Mouse (Mus musculus) mesoderm, embryonic 11.5 days (tissue): ENCODE data around the gene Gm5767.

Experiments used
- DNase-seq: peaks from one replicate; pipeline ENCODE4 v3.0.0-alpha.2; 2012; ENCODE audit warnings: low read depth, low spot score

Gene Gm5767

DNA sequence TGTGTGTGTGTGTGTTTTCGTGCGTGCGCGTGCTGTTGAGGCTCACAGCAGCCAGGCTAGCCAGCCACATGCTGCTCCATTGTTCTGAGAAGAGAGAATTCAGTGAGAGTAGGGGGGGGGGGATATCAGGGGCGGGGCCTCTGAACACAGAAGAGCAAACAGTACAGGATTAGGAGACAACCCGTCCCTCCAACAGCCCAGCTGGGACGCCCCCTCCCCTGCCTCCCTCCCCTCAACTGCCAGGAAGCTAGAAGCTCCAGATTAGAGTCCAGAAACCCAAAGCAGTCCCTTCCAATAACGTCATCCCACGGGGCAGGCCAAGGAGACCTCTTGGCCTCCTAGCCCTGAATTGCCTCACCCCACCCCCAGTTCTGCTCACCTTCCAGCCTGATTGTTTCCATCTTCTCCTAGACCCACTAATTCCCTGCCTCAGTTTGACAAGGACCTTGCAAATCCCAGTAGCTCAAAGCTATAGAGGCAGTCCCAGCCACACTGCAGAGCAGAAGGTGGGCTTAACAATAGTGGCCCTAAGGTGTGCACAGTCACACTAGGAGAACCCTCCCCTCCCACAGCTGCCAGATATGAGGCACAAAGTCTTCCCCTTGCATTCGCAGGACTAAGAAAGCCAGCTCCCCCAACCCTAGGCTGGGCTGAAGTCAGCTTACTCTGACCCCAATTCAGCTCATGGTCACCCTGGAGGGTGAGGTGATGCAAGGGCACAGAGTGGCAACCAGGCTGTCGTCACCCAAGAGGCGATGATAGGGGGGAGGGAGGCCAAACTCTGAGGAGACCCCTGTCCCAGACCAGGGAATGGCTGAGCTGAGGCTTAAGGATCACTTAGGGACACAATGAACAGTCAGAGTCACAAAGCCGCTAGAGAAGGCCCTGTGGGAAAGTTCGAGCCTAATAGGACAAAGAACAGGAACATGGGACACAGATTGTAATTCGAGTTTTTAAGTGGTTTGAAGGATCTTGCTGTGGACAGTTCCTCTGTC, 10.2 kb upstream of the Gm5767 start:
- DNase-seq, result peak; percentile 60

DNA sequence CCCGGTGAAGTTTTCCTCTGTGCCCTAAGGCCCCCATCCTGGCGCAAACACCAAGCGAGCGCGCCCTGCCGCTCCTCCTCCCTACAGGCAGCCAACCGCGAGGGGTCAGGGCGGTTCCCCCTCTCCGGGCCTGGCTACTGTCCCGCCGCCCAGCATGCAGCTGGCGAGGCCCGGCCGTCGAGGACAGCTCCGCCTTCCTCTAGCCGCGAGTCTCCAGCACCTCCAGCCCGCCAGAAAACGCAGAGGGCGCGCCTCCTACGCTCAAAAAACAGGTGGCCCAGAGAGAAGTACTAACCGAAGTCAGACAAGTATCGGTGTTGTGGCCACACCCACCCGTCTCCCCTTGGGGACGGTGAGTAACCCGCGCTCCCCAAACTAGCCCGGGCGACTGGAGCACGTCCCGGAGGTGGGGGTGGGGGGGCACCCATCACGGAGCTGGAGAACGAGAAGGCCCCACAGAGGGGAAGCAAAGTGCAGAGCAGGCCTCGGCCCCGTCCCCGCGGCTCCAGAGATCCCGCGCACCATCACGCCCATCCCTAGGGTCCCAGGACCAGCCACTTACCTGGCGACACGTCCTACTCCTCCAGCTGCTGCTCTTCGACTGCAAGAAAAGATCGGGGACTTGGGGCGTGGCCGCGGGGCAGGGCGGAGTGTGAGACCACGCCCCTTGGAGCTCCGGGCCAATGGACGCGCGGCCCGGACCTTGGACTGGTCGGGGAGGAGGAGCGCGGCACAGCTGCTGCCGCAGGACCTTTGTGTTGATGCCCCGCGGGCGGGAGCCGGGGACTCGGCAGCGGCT, 8.8 kb upstream of the Gm5767 start, which contains the start of gene Carhsp1:
TSS of gene Carhsp1 (minus strand) at position 605 of the 799 bp plus-strand sequence.
- peak; percentile 97 for DNase-seq

DNA sequence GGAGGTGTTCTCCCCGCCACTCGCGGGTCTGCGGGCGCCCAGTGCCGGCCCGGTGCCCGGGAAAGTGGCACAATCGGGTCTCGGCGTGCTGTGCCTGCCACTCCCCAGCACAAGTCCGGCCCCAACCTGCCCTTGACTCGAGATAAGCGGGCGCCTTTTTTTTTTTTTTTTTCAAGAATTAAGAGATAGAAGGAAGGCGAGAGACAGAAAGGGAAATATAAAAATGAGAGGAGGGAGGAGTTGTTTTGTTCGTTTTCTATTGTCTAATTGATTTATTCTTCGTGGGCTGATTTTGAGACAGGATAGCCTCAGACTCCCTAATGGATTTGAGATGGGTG, 8.3 kb upstream of the Gm5767 start:
- no peak for DNase-seq

DNA sequence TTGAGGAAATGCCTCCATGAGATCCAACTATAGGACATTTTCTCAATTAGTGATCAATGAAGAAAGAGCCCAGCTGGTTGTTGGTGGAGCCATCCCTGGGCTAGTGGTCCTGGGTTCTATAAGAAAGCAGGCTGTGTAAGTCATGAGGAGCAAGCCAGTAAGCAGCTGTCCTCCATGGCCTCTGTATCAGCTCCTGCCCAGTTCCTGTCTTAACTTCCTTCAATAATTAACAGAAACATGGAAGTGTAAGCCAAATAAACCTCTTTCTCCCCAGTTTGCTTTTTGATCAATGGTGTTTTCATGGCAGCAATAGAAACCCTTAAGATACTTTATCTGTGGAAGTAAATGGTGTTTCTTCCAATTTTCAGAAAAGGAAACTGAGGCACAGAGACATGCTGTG, 7.8 kb upstream of the Gm5767 start:
- DNase-seq, result no peak

DNA sequence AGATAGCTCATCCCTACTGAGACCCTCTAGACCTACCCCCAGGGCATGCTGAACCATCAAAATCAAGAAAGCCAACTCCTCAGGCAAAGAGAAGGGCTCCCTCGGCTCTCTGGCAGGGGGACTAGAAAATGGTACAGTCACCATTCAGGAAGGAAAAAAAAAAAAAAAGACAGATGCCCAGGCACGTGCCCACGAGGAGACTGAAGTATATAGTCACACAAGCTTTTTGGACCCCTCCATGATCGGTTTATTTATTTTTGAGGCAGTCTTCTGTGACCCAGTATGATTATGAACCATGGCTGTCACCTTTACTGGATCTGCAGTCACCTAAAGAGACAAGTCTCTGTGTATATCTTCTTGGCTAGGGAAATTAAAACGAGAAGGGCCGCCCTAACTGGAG, 7.2 kb upstream of the Gm5767 start:
- DNase-seq, result no peak

DNA sequence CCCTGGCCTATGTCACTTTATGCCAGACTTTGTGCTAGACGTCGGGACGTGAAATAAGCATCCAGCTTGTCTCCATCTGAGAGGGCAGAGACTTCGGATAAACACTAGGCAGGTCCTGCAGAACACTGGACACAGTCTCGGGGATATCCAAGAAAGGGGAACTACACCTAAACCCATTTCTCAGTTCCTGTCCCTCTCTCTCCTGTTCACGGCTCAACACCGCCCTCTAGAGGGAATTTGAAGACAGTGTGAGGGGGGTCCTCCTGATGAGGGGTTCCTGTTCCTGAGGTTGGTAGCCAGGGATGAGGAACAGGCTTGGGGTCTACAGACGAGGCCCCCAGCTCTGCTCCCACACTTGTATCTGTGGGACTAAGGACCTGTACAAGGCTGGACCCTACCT, 6.4 kb upstream of the Gm5767 start:
- DNase-seq, result peak; percentile 86

DNA sequence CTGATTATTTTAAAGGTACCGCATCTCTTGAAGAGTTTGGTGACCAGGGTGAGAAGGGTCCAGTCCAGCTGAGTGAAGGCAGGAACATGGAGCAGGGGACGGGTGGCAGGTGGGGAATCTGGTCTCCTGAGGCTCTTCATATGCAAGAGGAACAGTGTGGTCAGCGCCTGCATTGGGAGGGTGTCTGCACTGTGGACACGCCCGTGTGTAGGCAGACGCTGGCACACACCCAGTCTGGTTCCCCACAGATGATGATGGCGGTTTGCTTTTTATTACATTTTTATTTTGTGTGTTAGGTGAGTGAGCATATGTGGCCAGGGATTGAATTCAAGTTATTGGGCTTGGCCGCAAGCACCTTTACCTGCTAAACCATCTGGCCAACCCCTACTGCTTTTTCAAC, 5.0 kb upstream of the Gm5767 start:
- DNase-seq, result no peak

DNA sequence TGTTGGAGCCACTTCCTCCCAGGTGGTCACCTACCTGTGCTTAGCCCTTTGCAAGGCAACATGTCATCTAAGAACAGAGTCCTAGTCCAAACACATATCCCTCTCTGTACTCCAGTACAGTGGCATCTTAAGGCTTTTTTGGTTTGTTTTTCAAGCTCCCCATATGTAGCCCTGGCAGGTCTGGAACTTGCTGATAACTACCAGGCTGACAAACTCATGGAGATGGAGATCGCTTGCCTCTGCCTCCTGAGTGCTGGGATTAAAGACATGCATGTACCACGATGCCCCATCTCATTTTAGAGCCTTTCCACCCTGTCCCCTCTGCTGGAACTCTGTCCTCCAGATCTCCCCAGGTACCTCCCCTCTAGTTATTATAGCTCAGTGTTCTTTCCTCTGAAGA, 4.3 kb upstream of the Gm5767 start:
- DNase-seq, result no peak

DNA sequence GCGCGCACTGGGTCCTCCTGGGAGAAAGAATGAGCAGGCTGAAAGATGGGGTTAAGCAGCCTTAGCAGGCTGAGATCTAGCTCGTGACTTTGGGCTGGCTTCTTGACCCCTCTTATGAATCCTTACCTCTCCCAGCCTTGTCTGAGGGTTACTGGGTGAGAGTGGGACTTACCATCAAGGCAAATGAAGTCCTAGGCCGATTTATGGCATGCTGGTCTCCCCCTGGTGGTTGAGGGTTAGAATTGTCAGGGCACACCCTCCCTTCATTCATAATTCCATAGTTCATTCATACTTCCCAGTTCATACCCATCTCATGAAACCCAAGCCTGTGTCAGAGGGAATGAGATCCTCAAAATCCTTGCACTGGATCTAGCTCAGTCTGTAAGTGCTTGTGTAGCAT, 3.8 kb upstream of the Gm5767 start:
- peak; percentile 66 for DNase-seq

DNA sequence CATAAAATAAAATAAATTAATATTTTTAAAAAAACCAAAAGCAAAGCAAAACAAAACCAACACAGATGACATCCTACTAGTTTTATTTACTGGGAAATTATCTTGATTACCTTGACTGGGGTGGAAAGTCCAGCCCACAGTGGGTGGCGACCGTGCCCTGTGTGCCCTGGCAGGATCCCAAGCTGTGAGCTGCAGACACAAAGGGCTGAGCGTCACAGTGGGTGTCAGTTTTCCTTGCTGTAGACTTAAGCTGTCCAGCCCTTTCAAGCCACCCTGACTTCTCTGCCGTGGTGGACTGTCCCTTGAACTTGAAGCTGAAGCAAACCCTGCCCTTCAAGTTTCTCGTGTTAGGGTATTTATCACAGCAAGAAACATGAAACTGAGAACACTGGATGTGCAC, 2.5 kb upstream of the Gm5767 start:
- DNase-seq, result no peak

DNA sequence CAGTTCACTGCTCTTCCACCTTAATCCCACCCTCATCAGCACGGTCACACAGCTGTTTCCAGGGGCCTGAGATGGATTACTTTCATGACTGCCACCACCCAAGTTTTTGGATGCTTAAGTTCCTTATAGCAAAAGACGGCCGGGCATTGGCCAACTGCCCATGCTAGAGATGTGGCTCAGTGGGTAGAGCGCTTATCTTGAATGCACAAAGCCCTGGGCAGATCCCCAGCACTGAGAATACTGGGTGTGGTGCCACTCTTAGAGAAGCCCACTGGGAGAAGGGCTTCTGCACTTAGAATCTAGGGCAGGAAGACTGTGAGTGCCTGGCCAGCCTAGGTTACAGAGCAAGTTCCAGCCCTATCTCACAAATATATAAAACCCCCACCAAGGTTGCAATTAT, 1.9 kb upstream of the Gm5767 start:
- DNase-seq, result no peak

DNA sequence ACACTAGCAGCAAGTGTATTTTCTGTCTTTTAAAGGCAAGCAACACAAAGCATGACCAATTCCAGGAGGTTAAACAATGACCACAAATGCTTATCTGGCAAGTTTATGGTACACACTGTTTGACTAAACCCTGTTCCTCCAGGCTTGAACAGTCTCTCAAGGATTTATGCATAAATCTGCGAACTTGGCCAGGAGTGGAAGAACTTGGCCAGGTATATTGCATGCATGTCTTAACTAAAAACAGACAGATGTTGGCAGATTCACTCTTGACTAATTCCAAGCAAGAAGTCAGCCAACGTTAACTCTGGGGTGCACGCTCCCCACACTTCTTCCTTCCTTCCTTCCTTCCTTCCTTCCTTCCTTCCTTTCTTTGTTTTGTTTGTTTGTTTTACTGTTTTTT, 790 bp upstream of the Gm5767 start:
- no peak for DNase-seq

DNA sequence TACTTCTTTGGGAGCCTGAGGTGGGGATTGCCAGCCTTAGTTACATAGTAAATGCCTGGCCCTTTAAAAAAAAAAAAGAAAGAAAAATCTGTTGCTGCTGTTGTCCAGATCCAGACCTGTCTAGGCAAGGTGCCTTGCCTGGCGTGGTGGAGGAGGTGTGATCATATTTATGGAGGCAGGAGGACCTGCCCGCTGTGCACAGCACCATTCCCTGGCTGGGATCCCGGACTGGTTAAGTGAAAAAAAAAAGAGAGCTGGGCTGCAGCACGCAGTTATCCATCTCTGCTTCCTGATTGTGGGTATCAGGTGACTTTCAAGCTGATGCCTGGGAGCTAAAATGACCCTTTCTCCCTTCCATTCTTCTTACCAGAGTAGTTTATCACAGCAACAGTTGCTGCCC, 4.5 kb downstream of the Gm5767 start:
- no peak for DNase-seq

DNA sequence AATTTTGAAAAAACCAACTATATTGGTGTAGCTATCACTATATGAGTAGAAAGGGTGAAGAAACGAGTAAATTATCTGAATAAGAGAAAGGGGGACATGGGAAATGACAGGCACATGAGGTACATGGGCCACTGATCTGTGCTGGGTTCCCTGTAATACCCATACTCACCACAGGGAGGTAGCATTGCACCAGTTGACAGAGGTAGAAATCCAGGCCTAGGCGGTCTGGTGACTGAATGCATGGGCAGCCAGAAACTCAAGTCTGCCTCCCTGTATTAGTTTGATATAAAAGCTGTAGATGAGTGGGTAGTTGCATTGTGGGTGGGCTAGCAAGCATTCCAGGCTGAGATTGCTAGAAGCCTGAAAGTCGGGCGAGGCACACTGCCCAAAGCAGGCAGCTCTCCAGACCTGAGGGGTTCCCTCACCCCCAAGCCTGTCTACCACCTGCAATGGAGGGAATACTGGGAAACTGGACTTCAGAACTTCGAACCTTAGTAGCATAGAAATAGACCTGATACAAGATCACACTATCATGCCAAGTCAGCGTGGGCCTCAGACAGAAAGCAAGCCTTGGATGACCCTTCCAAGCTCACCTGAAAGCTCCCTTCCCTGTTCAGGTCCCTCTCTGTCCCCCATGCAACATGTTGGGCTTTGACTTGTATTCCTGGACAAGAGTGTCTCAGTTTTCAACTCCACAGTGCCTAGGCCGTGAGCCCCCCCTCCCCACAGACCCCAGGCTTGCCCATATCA, 5.7 kb downstream of the Gm5767 start:
- DNase-seq, result peak; percentile 79

DNA sequence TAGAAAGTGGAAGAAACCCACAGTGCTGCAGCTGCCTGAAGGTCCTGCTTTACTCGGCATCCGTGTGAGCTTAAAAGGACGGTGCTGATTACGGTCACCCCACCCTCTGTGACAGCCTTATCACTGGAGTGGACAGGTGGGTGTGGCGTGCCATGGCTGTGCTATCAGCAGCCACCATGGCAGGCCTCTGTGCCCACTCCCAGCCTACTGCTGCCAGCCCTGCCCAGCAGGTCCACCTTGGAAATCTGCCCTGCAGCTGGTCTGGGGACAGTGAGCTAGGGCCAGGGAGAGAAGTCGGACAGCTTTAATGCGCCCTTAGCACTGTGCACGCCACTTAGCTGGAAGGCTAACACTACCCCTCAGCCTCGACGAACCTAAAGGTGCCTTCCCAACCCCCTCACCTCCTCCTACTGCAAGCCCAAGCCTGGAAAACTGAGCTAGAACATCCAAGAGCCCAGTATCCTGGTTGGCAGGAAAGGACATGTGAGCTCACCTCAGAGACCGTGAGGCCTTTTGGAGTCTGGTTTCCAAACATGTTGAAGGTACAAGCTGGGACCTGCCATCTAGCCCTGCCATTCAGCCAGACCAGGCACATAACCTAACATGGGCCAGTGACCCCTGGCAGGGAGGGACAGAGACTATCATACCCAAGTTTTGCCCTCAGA, 6.4 kb downstream of the Gm5767 start:
- DNase-seq, result no peak

DNA sequence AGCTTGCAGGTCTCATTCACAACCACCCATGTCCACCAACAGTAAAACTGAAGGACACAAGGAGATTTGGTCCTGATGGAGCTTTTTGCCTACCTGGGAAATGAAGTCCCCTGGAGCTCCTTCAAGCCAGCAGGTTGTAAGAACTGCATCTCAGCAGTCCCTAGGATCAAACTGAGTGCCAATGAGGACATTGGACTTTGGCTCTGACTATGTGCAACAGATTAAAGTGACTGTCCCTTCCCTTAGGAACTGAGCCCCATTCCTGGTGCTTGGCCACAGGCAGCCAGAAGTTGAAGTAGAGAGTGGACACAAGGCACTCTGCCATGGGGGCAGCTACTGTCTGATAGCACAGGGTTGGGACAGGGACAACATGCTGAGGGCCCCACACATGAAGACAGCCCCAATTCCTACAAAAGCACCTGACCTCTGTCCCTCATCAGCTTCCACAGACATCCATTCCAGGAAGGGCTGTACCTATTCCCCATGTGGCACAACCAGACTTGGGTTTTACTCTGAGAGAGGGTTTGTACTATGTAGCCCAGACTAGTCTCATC, 7.1 kb downstream of the Gm5767 start:
- no peak for DNase-seq

DNA sequence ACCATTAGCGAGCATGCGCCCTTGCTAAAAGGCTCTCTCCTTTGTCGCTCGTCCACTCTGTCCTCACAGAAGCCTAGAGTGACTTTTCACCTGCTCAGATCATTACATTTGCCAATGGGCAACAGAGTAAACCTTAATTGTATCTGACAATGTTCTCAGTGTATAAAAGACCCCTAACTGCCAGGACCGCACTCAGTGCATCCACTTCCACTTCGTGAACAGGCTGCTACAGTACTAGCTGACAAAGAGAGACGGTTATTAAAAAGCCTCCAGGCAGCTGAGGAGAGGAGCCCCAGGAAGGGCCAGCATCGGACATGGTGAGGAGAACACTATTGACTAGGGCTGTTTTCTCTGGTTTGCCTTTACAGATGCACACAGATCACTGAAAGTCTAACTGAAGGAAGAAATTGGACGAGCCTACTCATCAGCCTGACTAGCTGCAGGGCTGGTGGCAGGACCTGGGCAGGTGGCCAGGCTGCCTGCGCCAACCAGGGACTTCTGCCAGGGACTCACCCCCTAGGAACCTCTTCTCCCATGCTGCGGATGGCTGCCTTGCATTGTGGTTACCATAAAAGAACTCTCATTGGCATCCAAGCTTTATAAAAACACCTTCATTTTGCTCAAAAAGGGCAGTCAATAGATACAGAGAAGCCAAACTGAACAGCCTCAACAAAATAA, 9.5 kb downstream of the Gm5767 start:
- DNase-seq, result no peak

DNA sequence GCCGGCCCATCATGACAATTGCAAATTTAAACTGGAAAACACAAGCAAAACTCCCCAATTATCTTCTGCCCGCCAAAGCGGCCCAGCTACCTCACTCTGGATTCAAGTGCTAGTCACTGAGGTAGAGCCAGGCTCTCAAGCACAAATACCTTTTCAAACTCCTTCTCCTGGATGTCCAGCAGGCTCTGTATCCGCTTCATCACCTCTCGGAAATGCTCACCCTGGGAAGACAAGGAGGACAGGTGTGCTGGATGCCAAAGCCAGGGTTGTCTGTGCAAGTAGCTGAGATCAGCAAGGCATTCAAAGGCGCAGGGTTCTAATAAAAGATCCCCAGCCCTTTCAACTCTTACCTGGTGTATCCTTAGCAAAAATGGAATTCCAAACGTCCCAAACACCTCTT, 10.6 kb downstream of the Gm5767 start:
- DNase-seq, result no peak

DNA sequence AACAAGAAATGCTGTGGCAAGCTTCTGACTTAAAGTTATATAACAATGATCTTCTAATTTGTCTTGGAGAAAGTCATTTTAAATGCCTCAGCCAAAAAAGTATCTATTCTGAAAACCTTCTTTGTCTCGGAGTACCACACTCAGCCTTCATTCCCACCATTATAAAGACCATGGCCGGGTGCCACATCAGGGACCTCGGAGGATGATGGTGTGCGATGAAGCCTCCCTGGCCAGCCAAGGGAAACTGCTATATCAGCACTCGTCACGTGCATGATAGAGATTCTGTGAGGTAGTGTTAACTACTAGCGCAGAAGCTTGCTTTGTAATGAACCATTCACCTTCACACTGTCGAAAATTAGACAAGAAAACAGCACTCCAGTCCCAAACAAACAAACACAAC, 19.0 kb downstream of the Gm5767 start:
- DNase-seq, result no peak

DNA sequence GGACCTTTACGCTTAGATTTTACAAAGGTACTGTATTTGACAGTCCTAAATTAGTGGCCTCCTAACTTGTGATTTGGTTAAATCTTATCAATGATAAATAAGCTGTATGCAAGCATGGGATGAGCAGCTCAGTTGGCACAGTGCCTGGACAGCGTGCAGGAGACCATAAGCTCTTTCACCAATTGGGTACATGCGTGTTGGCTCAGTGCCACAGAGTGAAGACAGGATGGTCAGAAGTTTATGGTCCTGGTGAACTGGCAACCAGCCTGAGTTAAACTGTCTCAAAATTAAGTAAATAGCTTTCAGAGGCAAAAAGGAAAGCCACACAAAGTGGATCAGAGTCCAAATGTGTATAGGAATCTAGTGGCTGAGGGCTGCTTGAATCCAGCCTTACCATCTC, 20.0 kb downstream of the Gm5767 start:
- DNase-seq, result no peak

DNA sequence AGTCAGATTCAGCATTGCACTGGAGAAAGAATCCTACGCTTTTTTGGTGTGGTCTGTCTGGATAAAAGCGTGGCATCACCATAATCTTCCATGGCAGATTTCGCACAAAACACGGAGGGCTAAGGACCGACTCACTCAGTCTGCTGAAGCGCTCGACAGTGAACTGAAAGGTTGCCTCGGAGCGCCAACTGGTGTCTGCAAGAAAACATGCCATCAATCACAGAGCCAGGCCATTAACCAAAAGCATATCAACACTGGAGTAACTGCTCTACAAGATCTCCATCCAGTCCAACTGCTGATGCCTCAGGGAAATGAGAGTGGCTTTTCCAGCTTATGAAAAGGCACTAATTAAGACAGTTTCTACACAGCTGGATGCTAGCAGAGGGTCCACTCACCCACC, 31.4 kb downstream of the Gm5767 start:
- no peak for DNase-seq
